Mouse (Mus musculus) cerebellum, postnatal 25 days (tissue): Measurements from ENCODE around the gene Ppp1r10.

Experiments used
- DNase-seq, 2 experiments: peaks; one replicate each; pipeline ENCODE4 v3.0.0; 2021; ENCODE audit warnings: mixed read lengths in 2 of 2

Gene Ppp1r10

GRCm38 (mm10) chr17:35903343-35903991 is 12.8 kb upstream of the Ppp1r10 start:
- no peak for DNase-seq

GRCm38 (mm10) chr17:35903992-35904355 is 12.3 kb upstream of the Ppp1r10 start:
- no peak for DNase-seq

- no peak for DNase-seq
These were observed 10.6 kb upstream of the Ppp1r10 start for GRCm38 (mm10) chr17:35905587-35905986.

- DNase-seq, result peak in 1 of 2 experiments; percentile 3
These were observed 8.6 kb upstream of the Ppp1r10 start for GRCm38 (mm10) chr17:35907609-35908008.

- peak in 1 of 2 experiments; percentile 48 for DNase-seq
These were observed 6.9 kb upstream of the Ppp1r10 start for GRCm38 (mm10) chr17:35909186-35909918.

- peak; percentile 88 to 94 for DNase-seq
These were observed 6.3 kb upstream of the Ppp1r10 start, which contains the start of gene Atat1 for GRCm38 (mm10) chr17:35909919-35910369. Gene Atat1, minus strand, starts transcription at chr17:35910075.

- DNase-seq, result no peak
These were observed 1.3 kb upstream of the Ppp1r10 start for GRCm38 (mm10) chr17:35914975-35915374.

- no peak for DNase-seq
These were observed 517 bp upstream of the Ppp1r10 start for GRCm38 (mm10) chr17:35915538-35916296.

GRCm38 (mm10) chr17:35917143-35917462 is 869 bp downstream of the Ppp1r10 start:
- peak in 1 of 2 experiments; percentile 60 for DNase-seq

GRCm38 (mm10) chr17:35917463-35918251 is 1.4 kb downstream of the Ppp1r10 start:
- peak; percentile 72 to 78 for DNase-seq

- DNase-seq, result peak; percentile 60 to 66
These were observed 2.2 kb downstream of the Ppp1r10 start for GRCm38 (mm10) chr17:35918276-35919059.

GRCm38 (mm10) chr17:35919060-35919715 is 3.0 kb downstream of the Ppp1r10 start:
- DNase-seq, result peak; percentile 91 to 97

GRCm38 (mm10) chr17:35919864-35920301 is 3.6 kb downstream of the Ppp1r10 start:
- DNase-seq, result peak in 1 of 2 experiments; percentile 47

GRCm38 (mm10) chr17:35920384-35920783 is 4.2 kb downstream of the Ppp1r10 start:
- no peak for DNase-seq

- DNase-seq, result peak; percentile 30 to 52
These were observed 4.8 kb downstream of the Ppp1r10 start for GRCm38 (mm10) chr17:35920862-35921562.

- no peak for DNase-seq
These were observed 5.5 kb downstream of the Ppp1r10 start for GRCm38 (mm10) chr17:35921710-35922109.

GRCm38 (mm10) chr17:35922566-35922965 is 6.3 kb downstream of the Ppp1r10 start:
- no peak for DNase-seq

GRCm38 (mm10) chr17:35923281-35923680 is 7.0 kb downstream of the Ppp1r10 start:
- no peak for DNase-seq

- no peak for DNase-seq
These were observed 11.2 kb downstream of the Ppp1r10 start for GRCm38 (mm10) chr17:35927471-35927870.

- DNase-seq, result no peak
These were observed 13.3 kb downstream of the Ppp1r10 start for GRCm38 (mm10) chr17:35929534-35929933.

GRCm38 (mm10) chr17:35930627-35931026 is 14.4 kb downstream of the Ppp1r10 start:
- no peak for DNase-seq
